Mouse (Mus musculus): ENCODE results near the gene Vmn1r85.
A peak's percentile ranks its signal among the peaks of the same experiment; 100 is the strongest.

The Vmn1r85 gene

DNA sequence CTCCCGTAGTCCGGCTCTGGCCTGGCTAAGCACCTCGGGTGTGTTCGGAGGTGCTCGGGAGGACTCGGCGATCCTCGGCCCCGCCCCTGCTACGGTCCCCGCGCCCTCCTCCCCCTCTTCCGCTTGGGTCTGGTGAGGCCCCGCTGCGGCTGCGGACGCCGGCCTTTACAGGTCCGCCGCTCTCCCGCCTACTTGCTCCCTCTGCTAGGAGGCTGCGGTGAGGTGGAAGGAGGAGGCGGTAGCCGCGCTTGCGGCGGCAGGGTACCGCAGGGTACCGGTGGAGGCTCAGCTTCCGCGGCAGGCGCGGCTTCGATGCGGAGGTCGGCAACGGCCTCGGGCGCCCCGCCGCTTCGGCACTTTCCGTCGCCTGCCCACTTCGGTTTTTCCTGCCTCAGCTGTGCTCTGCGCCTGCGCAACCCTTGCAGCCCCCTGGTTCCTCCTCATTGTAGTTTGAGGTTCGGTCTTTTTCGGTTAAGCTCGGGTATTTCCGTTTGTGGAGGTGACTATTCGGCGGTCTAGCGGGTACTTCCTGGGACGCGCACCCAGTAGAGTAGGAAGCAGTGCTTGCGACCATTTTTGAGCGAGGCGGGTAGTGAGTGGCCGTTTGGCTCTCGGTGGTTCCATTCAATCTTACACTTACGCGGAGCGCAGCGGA, 56.9 kb downstream of the Vmn1r85 start, which contains the start of gene Ube2m:
Gene Ube2m (minus strand): TSS at position 375 of the 655 bp plus-strand sequence.
- peak; percentile 99 for DNase-seq

DNA sequence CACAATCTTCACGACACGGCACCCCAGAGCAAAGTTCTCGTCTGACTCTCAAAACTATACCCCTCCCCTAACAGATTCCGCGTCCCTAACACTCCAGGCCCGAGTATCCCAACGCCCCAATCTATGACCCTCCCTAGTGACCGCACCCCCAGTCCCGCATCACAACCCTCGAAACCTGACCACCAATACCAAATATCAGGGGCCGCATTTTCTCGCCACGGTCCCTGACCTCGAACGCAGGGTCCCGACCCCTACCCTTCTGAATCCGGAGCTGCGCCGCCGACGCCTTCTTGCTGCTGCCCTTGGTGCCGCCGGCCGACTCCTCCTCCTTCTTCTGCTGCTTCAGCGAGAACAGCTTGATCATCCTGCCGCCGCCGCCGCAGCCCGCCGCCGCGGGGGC, 57.6 kb downstream of the Vmn1r85 start:
- DNase-seq: no peak

DNA sequence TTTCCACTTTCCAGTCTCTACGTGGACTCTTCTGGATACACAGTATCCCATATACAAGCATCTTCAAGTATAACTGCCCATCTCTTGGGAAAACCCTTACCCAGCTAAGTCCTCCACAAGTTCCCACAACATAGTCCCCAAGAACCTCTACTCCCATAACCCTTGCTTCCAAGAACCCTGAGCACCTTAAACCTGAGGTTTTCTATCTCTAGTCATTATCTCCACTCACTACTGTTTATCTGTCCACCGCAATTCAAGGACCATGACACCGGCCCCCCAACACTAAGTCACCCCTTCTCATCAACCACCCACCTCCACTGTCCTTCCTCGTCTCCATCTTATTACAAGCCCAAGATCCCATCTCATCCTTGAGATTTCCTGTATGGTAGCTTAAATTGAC, 58.2 kb downstream of the Vmn1r85 start:
- no peak for DNase-seq

DNA sequence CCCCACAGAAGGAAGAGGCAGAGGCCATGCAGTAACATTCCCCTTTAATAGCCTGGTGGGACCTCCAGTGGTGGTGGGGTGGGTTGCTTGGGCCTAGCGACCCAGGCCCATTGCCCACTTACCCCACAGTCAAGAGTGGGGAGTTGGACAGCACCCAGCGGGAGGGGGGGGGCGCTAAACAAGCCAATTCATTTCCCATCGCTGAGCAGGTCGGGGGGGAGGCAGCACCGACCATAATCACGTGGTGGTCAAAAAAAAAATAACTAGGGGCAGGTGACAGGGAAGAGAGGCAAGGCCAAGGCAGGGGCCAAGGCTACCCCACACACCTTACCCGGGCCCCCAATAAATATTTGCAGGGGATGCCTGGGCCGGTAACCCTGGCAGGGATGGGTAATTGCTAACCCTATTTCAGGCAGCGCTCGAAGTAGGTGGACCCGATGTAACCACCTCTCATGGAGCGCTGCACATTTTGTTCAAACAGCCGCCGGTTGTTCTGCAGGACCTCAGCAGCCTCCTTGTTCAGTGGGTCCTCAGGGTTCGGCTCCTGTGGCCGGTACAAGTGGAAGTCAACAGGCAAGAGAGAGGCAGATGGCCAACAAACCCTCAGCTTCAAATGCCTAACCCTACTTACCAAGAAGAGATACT, 59.6 kb downstream of the Vmn1r85 start:
- DNase-seq: no peak

DNA sequence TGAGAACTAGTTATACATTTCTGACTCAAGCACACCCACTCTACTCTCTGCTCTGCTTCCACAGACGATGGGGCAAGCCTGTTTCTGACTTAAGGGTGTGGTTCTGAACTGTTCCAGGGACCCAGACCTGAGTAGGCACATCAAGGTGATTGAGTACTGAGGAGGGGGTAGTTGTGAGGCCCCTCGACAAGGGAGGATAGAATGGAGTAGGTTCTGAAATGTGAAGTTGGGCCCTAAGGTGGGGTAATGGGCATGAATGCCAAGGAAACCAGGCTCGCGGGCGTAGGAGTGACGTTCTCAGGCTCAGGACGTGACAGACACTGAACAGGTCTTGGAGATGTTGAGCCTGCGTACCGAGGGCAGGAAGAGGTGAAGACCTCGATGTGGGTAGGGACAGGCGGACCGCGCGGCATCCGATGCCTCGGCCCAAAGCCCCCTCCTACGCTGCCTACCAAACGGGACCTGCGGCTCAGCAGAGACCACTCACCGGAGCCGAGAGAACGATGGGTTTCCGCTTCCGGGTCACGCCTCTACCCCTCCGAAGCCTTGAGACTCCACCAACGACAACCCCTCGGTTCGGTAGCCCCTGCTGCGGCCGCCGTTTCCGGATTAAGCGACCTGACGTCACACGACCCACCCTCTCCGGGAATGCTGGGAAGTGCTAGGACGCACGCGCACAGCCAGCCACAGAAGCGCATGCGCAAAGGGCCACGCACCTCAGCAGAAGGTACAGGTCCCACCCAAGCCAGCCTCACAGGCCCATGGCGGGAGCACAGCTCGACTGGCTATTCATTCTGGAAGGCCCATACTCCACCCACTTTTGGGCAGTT, 60.6 kb downstream of the Vmn1r85 start, which contains the start of gene Chmp2a:
Gene Chmp2a (minus strand): TSS at position 660 of the 830 bp plus-strand sequence.
- DNase-seq: peak; percentile 98

DNA sequence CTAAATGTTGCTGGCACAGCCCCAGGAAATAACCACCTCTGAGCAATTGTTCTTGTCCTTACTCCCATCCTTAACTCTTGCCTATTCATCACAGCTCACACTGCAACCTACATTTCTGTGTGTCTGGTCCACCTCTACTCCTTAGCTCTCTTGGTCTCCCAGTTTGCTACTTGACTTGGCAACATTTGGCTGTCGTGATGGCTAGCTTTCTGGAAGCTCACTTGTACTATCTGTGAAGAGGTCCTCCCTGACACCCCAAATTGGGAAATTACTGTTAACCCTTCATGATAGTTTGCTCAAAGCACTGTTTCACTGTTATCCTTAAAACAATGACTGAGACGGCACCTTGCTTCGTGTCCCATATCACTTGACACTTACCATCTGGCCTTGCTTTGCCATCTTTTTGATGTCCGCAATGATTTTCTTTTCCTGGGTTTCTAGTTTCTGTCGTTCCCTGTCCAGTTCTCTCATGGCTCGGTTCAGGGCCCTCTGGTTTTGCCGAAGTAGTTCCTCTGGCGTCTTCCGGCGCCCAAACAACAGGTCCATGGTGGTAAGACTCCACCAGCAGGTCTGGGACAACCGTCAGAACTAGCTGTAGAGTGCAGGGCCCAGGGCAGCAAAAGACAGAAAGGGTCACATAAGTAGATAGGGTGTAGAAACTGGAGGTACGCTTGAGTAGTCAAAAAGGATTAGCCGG, 61.4 kb downstream of the Vmn1r85 start:
- DNase-seq: no peak
